Mouse (Mus musculus): ENCODE data around the gene Dtnbp1. TPM values are rescaled to one million over a fixed set of nuclear protein-coding genes. Genes with fewer than 3 reads are reported as not detected.
A peak's percentile ranks its signal among the peaks of the same experiment; 100 is the strongest.

Dtnbp1 gene
- polyA plus RNA-seq, 1 experiment from 2014 or later: 118 TPM

DNA sequence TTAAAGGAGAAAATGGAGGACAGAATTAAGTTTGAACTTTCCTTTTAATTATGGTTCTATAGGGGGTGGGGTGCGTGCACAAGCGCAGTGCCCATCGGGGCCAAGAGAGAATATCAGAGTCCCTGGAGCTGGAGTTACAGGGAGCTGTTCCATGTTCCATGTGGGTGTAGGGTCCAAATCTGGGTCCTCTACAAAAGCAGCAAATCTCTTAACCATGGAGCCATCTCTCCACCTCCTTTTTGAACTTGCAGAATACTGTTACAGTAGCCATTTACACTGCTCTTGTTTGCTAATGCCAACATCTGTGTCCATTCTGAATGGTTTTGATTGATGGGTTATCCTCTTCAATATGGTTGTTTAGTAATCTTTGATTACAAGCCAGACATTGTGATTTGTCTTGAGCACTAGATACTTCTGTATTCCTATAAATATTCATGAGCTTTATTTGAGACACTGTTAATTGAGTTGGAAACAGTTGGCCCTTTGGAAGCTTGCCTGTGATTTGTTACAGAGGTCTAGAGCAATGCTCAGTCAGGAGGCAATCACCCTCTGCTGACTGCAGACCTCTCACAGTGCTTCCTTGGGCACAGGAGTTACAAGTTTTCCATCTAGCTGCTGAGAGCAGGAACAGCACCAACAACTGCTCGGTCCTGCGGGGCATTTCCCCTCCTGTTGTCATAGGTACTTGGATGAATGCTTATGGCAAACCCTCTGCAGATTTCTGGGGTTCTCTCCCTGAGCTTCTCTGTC, 41.2 kb downstream of the Dtnbp1 start:
- H3K4me2 ChIP-seq (ENCODE audit: low read length): no peak overlapping the region
- no peaks in the 10 kb centered on the region for H3K36me3 ChIP-seq (ENCODE audit: control insufficient read depth, insufficient read depth)
- no peak overlapping the region for H3K9ac ChIP-seq (replicated peaks; ENCODE audit: low read depth, low read length)
- H3K4me3 ChIP-seq (replicated peaks; ENCODE audit: low read length): no peak overlapping the region
- H3K4me1 ChIP-seq (replicated peaks; ENCODE audit: control insufficient read depth, insufficient read depth, low read length): peaks cover 14% of the 10 kb centered on the region
- no peaks in the 10 kb centered on the region for H3K27me3 ChIP-seq (replicated peaks; ENCODE audit: control insufficient read depth, insufficient read depth, low read length)
- H3K27ac ChIP-seq (ENCODE audit: low read length): no peak overlapping the region
- no peaks in the 10 kb centered on the region for H3K9me3 ChIP-seq (ENCODE audit: control insufficient read depth, low read length)
- peak; percentile 95 for ATAC-seq
- 48% methylated on average over 5 of the region's 5 CpGs for WGBS

DNA sequence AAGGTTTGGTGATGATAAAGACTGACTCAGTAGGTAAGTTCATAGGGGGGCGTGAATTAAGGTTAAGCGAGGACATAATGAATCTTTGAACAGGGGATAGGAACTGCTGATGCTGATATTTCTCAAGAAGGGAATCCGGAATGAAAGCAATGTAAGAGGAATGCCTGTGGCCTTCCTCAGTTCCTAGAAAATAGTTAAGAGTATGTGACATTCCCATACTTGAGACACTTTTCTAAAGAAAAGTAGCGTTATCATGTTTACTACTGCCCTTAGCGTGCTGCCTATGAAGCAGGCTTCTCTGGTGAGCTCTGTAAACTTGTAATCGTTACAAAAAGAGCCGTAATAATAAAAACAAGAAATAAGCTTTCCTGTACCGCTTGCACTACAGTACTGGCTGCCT, 44.9 kb downstream of the Dtnbp1 start:
- no peak for ATAC-seq
- Histone ChIP-seq H3K4me3 (replicated peaks; ENCODE audit: low read length) (no peak overlapping the region), H3K4me2 (ENCODE audit: low read length) (no peak overlapping the region), H3K27me3 (replicated peaks; ENCODE audit: control insufficient read depth, insufficient read depth, low read length) (no peaks in the 10 kb centered on the region), H3K4me1 (replicated peaks; ENCODE audit: control insufficient read depth, insufficient read depth, low read length) (peaks cover 14% of the 10 kb centered on the region), H3K27ac (ENCODE audit: low read length) (no peak overlapping the region), H3K36me3 (ENCODE audit: control insufficient read depth, insufficient read depth) (no peaks in the 10 kb centered on the region), H3K9me3 (ENCODE audit: control insufficient read depth, low read length) (no peaks in the 10 kb centered on the region), H3K9ac (replicated peaks; ENCODE audit: low read depth, low read length) (no peak overlapping the region)
- 93% methylated on average over 8 of the region's 8 CpGs for WGBS

DNA sequence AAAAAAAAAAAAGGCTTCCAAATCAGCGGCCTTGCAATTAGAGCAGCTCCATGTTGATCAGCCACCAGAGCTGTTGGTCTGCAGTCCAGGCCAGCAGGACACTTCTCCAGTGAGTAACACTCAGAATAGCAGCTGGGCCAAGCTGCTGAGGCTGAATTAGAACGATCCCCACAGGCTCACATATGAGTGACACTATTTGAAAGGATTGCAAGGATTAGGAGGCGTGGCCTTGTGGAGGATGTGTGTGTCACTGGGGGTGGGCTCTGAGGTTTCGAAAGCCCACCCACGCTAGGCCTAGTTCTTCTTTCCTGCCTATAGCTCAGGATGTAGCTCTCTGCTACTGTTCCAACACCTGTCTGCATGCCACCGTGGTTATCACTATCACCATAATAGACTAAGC, 46.2 kb downstream of the Dtnbp1 start:
- no peaks in the 10 kb centered on the region for H3K36me3 ChIP-seq (ENCODE audit: control insufficient read depth, insufficient read depth)
- no peak overlapping the region for H3K4me2 ChIP-seq (ENCODE audit: low read length)
- WGBS: 95% methylated on average over 6 of the region's 6 CpGs

DNA sequence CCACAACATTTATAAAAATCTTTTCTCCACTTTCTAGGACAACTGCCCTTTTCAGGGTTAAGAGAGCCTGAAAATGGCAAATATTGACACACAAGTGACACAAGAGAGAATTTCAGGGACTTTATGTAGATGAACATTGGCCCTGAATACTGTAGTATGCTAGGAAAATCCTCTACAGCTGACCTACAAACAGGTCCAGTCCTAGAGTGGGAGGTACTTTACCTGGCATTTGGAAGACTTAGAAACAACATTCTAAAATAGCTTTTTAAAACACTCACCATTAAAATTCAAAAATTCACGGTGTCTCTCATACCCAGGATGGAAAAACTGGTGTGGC, 47.7 kb downstream of the Dtnbp1 start:
- H3K4me2 ChIP-seq (ENCODE audit: low read length): no peak overlapping the region
- H3K4me3 ChIP-seq (replicated peaks; ENCODE audit: low read length): no peak overlapping the region
- no peak for ATAC-seq
- H3K27me3 ChIP-seq (replicated peaks; ENCODE audit: control insufficient read depth, insufficient read depth, low read length): no peaks in the 10 kb centered on the region
- no peaks in the 10 kb centered on the region for H3K36me3 ChIP-seq (ENCODE audit: control insufficient read depth, insufficient read depth)
- no peak overlapping the region for H3K27ac ChIP-seq (ENCODE audit: low read length)
- no peaks in the 10 kb centered on the region for H3K9me3 ChIP-seq (ENCODE audit: control insufficient read depth, low read length)
- H3K4me1 ChIP-seq (replicated peaks; ENCODE audit: control insufficient read depth, insufficient read depth, low read length): no peaks in the 10 kb centered on the region
- H3K9ac ChIP-seq (replicated peaks; ENCODE audit: low read depth, low read length): no peak overlapping the region
- WGBS: 90% methylated on average over 1 of the region's 1 CpGs

More for the DNA sequence above, 46.2 kb downstream of the Dtnbp1 start:
- no peak overlapping the region for H3K4me3 ChIP-seq (replicated peaks; ENCODE audit: low read length)
- H3K9me3 ChIP-seq (ENCODE audit: control insufficient read depth, low read length): no peaks in the 10 kb centered on the region
- H3K4me1 ChIP-seq (replicated peaks; ENCODE audit: control insufficient read depth, insufficient read depth, low read length): peaks cover 5% of the 10 kb centered on the region
- H3K27me3 ChIP-seq (replicated peaks; ENCODE audit: control insufficient read depth, insufficient read depth, low read length): no peaks in the 10 kb centered on the region
- no peak overlapping the region for H3K9ac ChIP-seq (replicated peaks; ENCODE audit: low read depth, low read length)
- no peak overlapping the region for H3K27ac ChIP-seq (ENCODE audit: low read length)
- no peak for ATAC-seq

DNA sequence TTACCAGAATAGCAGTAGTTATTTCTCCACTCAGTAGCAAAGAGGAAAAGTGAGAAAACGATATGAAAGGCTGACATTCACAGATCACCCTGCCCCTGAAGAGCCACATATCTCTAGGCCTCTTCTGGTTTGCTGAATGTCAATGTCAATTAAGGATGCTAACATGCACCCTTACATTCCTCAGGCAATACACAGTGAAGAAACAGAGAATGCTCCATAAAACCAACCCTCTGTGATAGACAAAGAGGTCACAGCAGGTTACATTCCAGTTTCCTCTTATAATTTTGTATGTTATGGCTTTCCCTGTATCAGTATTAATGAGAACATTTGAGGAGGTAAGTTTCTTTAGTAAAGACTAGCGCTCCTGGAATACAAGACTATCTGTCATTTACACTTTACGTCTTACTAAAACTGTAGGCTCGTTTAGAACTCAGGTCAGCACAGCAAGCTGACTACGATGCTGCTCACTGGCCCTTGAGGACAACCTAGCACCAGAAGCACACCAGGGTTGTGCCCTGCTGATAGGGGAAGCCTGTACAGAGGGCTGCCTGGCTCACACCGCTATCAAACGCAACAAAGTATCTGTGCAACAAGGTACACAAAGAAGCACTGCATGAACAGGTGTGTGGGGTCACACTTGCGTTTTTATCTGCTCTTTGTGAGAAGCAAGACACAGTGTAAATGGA, 48.3 kb downstream of the Dtnbp1 start:
- 76% methylated on average over 8 of the region's 8 CpGs for WGBS
- no peak for ATAC-seq
- Histone ChIP-seq H3K9ac (replicated peaks; ENCODE audit: low read depth, low read length) (no peak overlapping the region), H3K4me3 (replicated peaks; ENCODE audit: low read length) (no peak overlapping the region), H3K9me3 (ENCODE audit: control insufficient read depth, low read length) (no peaks in the 10 kb centered on the region), H3K4me2 (ENCODE audit: low read length) (no peak overlapping the region), H3K4me1 (replicated peaks; ENCODE audit: control insufficient read depth, insufficient read depth, low read length) (no peaks in the 10 kb centered on the region), H3K27ac (ENCODE audit: low read length) (no peak overlapping the region), H3K36me3 (ENCODE audit: control insufficient read depth, insufficient read depth) (no peaks in the 10 kb centered on the region), H3K27me3 (replicated peaks; ENCODE audit: control insufficient read depth, insufficient read depth, low read length) (no peaks in the 10 kb centered on the region)

DNA sequence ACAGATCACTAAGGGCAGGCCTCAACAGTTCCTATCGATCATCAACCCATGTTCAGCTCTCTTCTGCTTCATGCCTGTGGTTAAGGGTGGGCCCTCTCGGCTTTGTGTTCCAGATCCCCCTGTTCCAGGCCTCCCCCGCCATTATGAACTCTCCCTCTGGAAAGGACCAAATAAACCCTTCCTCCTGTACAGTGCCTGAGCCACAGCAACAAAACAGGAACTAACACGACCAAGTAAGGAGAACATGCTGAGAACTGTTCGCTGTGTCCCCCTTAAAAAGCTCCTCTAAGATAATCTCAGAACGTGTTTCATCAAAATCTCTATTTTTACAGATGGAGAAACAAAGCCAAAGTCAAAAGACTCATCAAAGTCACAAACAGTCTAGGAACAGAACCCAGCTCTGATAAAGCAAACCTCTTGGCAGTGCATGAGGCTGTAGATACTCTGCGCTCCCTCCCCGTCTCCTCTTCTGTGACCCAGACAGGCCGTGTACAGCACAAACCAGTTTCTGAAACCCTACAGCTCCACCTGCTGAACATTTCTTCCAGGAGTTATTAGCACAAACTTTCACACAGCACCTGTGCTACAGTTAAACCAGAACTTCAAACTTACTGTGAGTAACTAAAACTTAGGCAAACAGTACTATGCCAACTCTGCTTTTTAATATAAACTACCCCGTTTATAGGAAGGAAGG, 49.4 kb downstream of the Dtnbp1 start:
- Histone ChIP-seq H3K4me1 (replicated peaks; ENCODE audit: control insufficient read depth, insufficient read depth, low read length) (peaks cover 4% of the 10 kb centered on the region), H3K27ac (ENCODE audit: low read length) (no peak overlapping the region), H3K4me3 (replicated peaks; ENCODE audit: low read length) (no peak overlapping the region), H3K4me2 (ENCODE audit: low read length) (no peak overlapping the region), H3K9ac (replicated peaks; ENCODE audit: low read depth, low read length) (no peak overlapping the region), H3K36me3 (ENCODE audit: control insufficient read depth, insufficient read depth) (no peaks in the 10 kb centered on the region), H3K9me3 (ENCODE audit: control insufficient read depth, low read length) (no peaks in the 10 kb centered on the region), H3K27me3 (replicated peaks; ENCODE audit: control insufficient read depth, insufficient read depth, low read length) (no peaks in the 10 kb centered on the region)
- 67% methylated on average over 10 of the region's 10 CpGs for WGBS
- no peak for ATAC-seq

DNA sequence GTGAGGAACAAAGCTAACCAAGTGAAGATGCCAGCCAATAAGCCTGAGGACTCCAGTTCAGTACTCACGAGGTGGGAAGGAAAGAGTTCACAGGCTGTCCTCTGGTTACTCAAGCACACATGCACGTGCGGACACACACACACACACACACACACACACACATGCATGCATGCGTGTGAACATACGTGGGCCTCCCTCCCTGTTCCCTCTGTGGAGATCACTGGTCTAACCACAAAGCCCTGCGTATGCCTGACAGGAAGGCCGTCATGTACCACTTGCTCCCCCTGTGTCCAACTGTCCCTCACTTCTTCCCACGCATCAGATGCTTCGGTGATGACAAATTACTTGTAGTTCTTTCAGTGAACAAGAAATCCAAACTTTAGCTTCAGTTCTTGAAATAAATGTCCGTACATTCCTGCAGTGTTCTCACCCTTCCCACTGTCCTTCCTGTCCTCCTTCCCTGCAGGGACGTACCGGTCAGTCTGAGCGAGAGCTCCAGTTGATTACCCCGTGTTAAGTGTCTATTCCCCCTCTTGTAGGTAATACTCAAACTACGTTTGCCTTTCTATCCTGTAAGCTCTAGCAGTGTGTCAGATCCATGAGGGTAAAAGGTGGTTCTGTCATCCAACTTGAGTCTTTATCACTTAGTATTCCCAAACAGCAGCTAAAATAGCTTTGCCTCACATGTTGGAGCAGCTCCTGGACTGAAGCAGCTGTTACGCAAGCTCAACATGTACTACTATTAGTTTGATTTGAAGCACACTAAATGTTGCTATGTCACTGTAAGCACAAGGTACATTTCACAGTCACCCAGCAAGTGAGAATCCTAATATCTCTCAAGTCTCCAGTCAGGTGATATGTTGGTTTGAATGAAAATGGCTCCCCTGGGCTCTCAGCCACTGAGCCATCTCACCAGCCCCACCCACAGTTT, 53.4 kb downstream of the Dtnbp1 start:
- Histone ChIP-seq H3K4me3 (replicated peaks; ENCODE audit: low read length) (no peak overlapping the region), H3K9me3 (ENCODE audit: control insufficient read depth, low read length) (no peaks in the 10 kb centered on the region), H3K9ac (replicated peaks; ENCODE audit: low read depth, low read length) (no peak overlapping the region), H3K4me2 (ENCODE audit: low read length) (no peak overlapping the region), H3K27ac (ENCODE audit: low read length) (no peak overlapping the region), H3K36me3 (ENCODE audit: control insufficient read depth, insufficient read depth) (no peaks in the 10 kb centered on the region), H3K4me1 (replicated peaks; ENCODE audit: control insufficient read depth, insufficient read depth, low read length) (peaks cover 26% of the 10 kb centered on the region), H3K27me3 (replicated peaks; ENCODE audit: control insufficient read depth, insufficient read depth, low read length) (no peaks in the 10 kb centered on the region)
- WGBS: 88% methylated on average over 16 of the region's 16 CpGs
- no peak for ATAC-seq

DNA sequence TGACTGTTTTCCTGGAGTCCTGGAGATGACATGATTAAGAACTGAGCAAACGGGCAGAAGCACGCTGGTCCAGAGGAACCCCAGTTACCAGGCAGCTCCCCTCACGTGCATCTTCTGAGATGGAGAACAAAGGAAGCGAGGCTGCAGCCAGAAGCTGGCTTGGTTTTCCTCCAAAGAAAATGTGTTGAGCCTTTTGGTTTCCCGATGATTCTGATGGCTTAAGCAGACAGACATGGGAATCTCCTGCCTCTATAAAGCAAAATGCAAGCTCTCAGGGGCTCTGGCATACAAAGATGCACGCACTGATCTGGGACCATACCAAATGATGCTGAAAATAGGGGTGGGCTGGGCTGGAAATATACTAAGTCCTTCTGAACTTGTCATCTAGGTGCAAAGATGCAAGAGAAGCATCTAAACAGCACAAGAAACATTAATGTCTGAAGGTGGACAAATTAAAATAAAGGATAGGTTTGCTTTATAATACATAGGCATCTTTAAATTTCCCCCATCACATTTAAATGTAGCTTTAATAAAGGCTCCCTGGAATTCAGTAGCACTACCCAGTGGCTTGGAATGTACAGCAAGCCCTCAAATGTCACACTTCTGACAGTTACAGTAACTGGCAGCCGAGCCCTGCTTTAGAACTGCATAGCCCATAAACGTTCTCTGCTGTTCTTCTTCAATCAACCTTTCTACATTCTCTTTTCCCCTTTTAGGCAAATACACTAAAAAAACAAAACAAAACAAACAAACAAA, 54.9 kb downstream of the Dtnbp1 start:
- Histone ChIP-seq H3K9me3 (ENCODE audit: control insufficient read depth, low read length) (no peaks in the 10 kb centered on the region), H3K4me3 (replicated peaks; ENCODE audit: low read length) (peak overlapping the region; percentile 42), H3K4me2 (ENCODE audit: low read length) (peak overlapping the region; percentile 49), H3K4me1 (replicated peaks; ENCODE audit: control insufficient read depth, insufficient read depth, low read length) (peaks cover 40% of the 10 kb centered on the region), H3K9ac (replicated peaks; ENCODE audit: low read depth, low read length) (peak overlapping the region; percentile 56), H3K27ac (ENCODE audit: low read length) (peak overlapping the region; percentile 70), H3K36me3 (ENCODE audit: control insufficient read depth, insufficient read depth) (no peaks in the 10 kb centered on the region), H3K27me3 (replicated peaks; ENCODE audit: control insufficient read depth, insufficient read depth, low read length) (no peaks in the 10 kb centered on the region)
- 3% methylated on average over 8 of the region's 8 CpGs for WGBS
- ATAC-seq: peak; percentile 86

Data from forebrain, embryonic 16.5 days (tissue).